Mouse (Mus musculus) embryonic facial prominence, embryonic 14.5 days (tissue): ENCODE data around the gene Gfer. TPM values are rescaled to one million over a fixed set of nuclear protein-coding genes. Genes with fewer than 3 reads are reported as not detected.

Source experiments
- ATAC-seq: fragments of 200-750 bp; cut with Nextera tagmentation; 2 replicates; pipeline ENCODE4 v1.8.0; 2017; ENCODE audit warnings: low read depth, moderate number of reproducible peaks, moderate TSS enrichment
- DNase-seq: peaks from one replicate; pipeline ENCODE4 v3.0.0-alpha.2; 2015; ENCODE audit warnings: low spot score
- H3K27ac ChIP-seq: fragments of 300-500 bp; sonication (generic); replicated peaks from 2 replicates; pipeline ENCODE4 v1.5.1; 2014; ENCODE audit warnings: low read depth, mild to moderate bottlenecking, low read length, moderate library complexity
- H3K27me3 ChIP-seq: fragments of 300-500 bp; sonication (generic); replicated peaks from 2 replicates; pipeline ENCODE4 v1.6.1; 2014; ENCODE audit warnings: low read length; ENCODE audit not compliant: control insufficient read depth, insufficient read depth
- H3K36me3 ChIP-seq: fragments of 300-500 bp; sonication (generic); 2 replicates; pipeline ENCODE4 v1.6.1; 2014; ENCODE audit warnings: low read length, mixed read lengths; ENCODE audit not compliant: control insufficient read depth, insufficient read depth
- H3K4me1 ChIP-seq: fragments of 300-500 bp; sonication (generic); 2 replicates; pipeline ENCODE4 v1.6.1; 2014; ENCODE audit warnings: antibody characterized with exemption, low read length; ENCODE audit not compliant: control insufficient read depth, insufficient read depth
- H3K4me2 ChIP-seq: fragments of 300-500 bp; sonication (generic); 2 replicates; pipeline ENCODE4 v1.6.1; 2014; ENCODE audit warnings: low read depth, mild to moderate bottlenecking, low read length, moderate library complexity, mixed read lengths
- H3K4me3 ChIP-seq: fragments of 300-500 bp; sonication (generic); 2 replicates; pipeline ENCODE4 v1.5.1; 2014; ENCODE audit warnings: low read depth, mild to moderate bottlenecking, low read length
- H3K9ac ChIP-seq: fragments of 300-500 bp; sonication (generic); 2 replicates; pipeline ENCODE4 v1.6.1; 2014; ENCODE audit warnings: low read depth, mild to moderate bottlenecking, low read length, moderate library complexity, mixed read lengths
- H3K9me3 ChIP-seq: fragments of 300-500 bp; sonication (generic); 2 replicates; pipeline ENCODE4 v1.6.1; 2016; ENCODE audit warnings: low read length; ENCODE audit not compliant: control insufficient read depth
- WGBS: fragments of 180-500 bp; shearing (Covaris S2); extraction: QIAGEN DNeasy Blood & Tissue Kit; methylation state at CpG from one replicate; pipeline ENCODE4 v1.1.7; 2014; 5-methylcytosine and 5-hydroxymethylcytosine counted together
- polyA plus RNA-seq: library from polyadenylated mRNA; unstranded; fragments of >200 nt; fragmentation: Nextera tagmentation; extraction: Ambion mirVana; gene quantifications from 2 replicates; pipeline ENCODE4 v1.2.1, GENCODE M21; 2014

Gfer gene
- polyA plus RNA-seq: 40.8 and 41.9 TPM in 2 replicates

- H3K4me1 ChIP-seq: peaks cover 16% of the 10 kb centered on the region
- peak within 1 kb of the TSS; percentile 84 for H3K9ac ChIP-seq
- WGBS: 1% methylated on average over 14 of the region's 76 CpGs
- H3K4me2 ChIP-seq: peak within 1 kb of the TSS; percentile 88
- peak within 1 kb of the TSS; percentile 78 for H3K27ac ChIP-seq
- ATAC-seq (peak; percentile 95), DNase-seq (peak; percentile 92)
- peaks cover 38% of the 10 kb centered on the region for H3K36me3 ChIP-seq
- no peaks in the 10 kb centered on the region for H3K9me3 ChIP-seq
- peak within 1 kb of the TSS; percentile 76 for H3K4me3 ChIP-seq
- H3K27me3 ChIP-seq: no peaks in the 10 kb centered on the region
These were observed at the start of gene Gfer, which contains the start of gene Noxo1 for GRCm38 (mm10) chr17:24696011-24696697. Gene Gfer (minus strand): TSS chr17:24696156. Gene Noxo1 (plus strand): TSS chr17:24696234.

- 76% methylated on average over 3 of the region's 3 CpGs for WGBS
- DNase-seq (no peak), ATAC-seq (no peak)
- no peak overlapping the region for H3K9ac ChIP-seq
- no peak overlapping the region for H3K4me2 ChIP-seq
- peaks cover 8% of the 10 kb centered on the region; the same call in 1 of the 2 replicates for H3K4me1 ChIP-seq
- H3K9me3 ChIP-seq: no peaks in the 10 kb centered on the region
- H3K27me3 ChIP-seq: no peaks in the 10 kb centered on the region
- H3K4me3 ChIP-seq: no peak overlapping the region
- no peak overlapping the region for H3K27ac ChIP-seq
- H3K36me3 ChIP-seq: 0 out of 2 replicates have a peak, but pooled peaks cover 10% of the 10 kb centered on the region
These were observed 48.4 kb upstream of the Gfer start for GRCm38 (mm10) chr17:24744381-24744780.

DNA sequence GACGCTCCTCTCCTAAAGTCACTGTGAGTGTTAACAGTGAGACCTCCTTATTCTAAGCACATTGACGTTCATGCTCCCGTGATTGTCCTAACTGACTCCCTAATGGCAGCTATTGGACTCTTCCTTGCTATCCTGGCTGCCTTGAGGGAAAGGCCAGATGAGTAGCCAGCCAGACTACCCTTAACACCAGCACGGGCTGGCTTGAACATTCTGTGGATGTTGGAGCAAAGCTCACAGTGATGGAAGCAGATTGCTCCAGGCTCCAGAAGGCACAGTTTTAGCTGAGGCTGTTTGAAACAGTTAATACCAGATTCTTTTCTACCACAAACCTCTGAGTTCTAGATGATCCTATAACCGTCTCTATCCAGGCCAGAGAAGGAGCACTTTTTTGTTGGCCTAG, 47.9 kb upstream of the Gfer start:
- 0 out of 2 replicates have a peak, but pooled peaks cover 10% of the 10 kb centered on the region for H3K36me3 ChIP-seq
- ATAC-seq: no peak
- WGBS: 78% methylated on average over 5 of the region's 5 CpGs

DNA sequence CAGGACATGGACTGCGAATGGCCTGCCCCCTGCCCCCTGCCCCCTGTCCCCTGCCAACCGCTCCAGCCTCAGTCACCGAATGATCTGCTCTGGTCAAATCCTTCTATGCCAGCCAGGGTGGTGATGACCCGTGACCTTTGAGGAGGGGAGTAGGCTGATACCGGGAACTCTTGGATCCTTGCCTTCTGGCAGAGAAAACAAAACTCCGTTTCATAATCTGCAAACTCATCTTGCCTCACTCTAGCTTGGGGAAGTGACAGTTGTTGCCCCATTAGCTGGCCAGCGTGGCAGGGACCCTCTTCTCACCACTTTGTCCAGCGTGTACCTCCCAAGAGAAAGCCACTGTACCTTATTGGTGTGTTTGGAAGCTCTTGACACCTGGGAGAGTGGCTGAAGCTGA, 46.4 kb upstream of the Gfer start:
- Histone ChIP-seq H3K4me2 (no peak overlapping the region), H3K27me3 (no peaks in the 10 kb centered on the region), H3K9me3 (no peaks in the 10 kb centered on the region), H3K36me3 (0 out of 2 replicates have a peak, but pooled peaks cover 10% of the 10 kb centered on the region), H3K9ac (no peak overlapping the region), H3K4me3 (no peak overlapping the region), H3K27ac (no peak overlapping the region), H3K4me1 (peaks cover 8% of the 10 kb centered on the region)
- no peak for DNase-seq
- ATAC-seq: no peak
- 80% methylated on average over 8 of the region's 8 CpGs for WGBS

More for the DNA sequence above, 47.9 kb upstream of the Gfer start:
- no peak overlapping the region for H3K27ac ChIP-seq
- H3K9ac ChIP-seq: no peak overlapping the region
- no peak for DNase-seq
- H3K4me1 ChIP-seq: peaks cover 8% of the 10 kb centered on the region; the same call in 1 of the 2 replicates
- no peak overlapping the region for H3K4me2 ChIP-seq
- H3K9me3 ChIP-seq: no peaks in the 10 kb centered on the region
- H3K27me3 ChIP-seq: no peaks in the 10 kb centered on the region
- no peak overlapping the region for H3K4me3 ChIP-seq

GRCm38 (mm10) chr17:24739926-24740325, 44.0 kb upstream of the Gfer start:
- Histone ChIP-seq H3K9me3 (no peaks in the 10 kb centered on the region), H3K27me3 (no peaks in the 10 kb centered on the region), H3K4me2 (no peak overlapping the region), H3K36me3 (0 out of 2 replicates have a peak, but pooled peaks cover 10% of the 10 kb centered on the region), H3K27ac (no peak overlapping the region), H3K4me3 (no peak overlapping the region), H3K9ac (no peak overlapping the region), H3K4me1 (peaks cover 10% of the 10 kb centered on the region)
- DNase-seq (no peak), ATAC-seq (no peak)
- WGBS: 80% methylated on average over 8 of the region's 8 CpGs

DNA sequence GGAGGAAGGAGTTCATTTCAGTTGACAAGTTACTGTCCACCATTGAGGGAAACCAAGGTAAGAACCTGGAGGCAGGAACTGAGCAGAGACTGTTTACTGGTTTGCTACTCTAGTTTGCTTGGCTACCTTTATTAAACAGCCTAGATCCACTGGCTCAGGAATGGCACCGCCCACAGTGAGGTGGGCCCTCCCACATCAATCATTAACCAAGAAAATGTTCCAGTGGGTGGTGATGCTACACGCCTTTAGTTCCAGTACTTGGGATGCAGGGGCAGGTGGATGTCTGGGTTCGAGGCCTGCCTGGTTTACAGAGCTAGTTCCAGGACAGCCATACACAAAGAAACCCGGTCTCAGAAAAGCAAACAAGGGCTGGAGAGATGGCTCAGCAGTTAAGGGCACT, 42.3 kb upstream of the Gfer start:
- no peak for ATAC-seq
- 79% methylated on average over 4 of the region's 4 CpGs for WGBS
- H3K9me3 ChIP-seq: no peaks in the 10 kb centered on the region
- DNase-seq: no peak
- peaks cover 10% of the 10 kb centered on the region for H3K4me1 ChIP-seq
- 0 out of 2 replicates have a peak, but pooled peaks cover 10% of the 10 kb centered on the region for H3K36me3 ChIP-seq
- no peak overlapping the region for H3K27ac ChIP-seq
- no peak overlapping the region for H3K9ac ChIP-seq
- no peaks in the 10 kb centered on the region for H3K27me3 ChIP-seq
- no peak overlapping the region for H3K4me2 ChIP-seq
- no peak overlapping the region for H3K4me3 ChIP-seq

DNA sequence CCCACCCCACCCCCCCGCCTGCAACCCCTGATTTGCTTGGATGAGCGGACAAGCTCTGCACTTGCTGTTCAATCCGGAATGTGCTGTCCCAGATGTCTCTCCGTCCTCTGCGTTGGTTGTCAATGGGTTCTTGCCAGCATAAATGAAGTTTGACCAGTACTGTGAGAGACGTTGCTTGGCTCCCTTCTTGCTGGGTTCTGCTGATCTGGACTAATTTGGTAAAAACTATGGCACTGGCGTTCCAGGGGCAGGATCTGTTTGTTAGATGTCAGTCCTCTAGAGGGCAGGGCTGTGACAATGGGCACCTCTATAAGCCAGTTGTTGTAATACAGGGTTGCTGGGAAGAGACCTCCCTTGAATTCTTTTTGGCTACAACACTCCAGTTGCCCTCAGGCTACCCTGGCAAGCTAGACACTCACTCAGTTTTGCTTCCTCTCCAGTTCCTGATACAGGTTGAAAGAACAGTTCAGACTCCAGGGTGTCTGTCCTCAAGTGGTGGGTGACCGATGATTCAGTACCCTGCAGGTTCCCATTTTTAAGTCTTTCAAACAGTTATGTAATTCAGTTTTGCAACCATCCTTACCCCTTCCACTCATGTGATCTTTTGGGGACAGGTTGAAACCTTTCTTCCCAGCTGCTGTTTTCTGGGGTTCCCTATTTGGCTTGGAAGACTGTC, 41.3 kb upstream of the Gfer start:
- peak overlapping the region; percentile 61 for H3K4me3 ChIP-seq
- no peak overlapping the region for H3K27ac ChIP-seq
- 21% methylated on average over 8 of the region's 8 CpGs for WGBS
- ATAC-seq: no peak
- no peaks in the 10 kb centered on the region for H3K27me3 ChIP-seq
- DNase-seq: no peak
- H3K9ac ChIP-seq: peak overlapping the region; percentile 66
- no peaks in the 10 kb centered on the region for H3K9me3 ChIP-seq
- 0 out of 2 replicates have a peak, but pooled peaks cover 10% of the 10 kb centered on the region for H3K36me3 ChIP-seq
- H3K4me1 ChIP-seq: peaks cover 10% of the 10 kb centered on the region
- H3K4me2 ChIP-seq: peak overlapping the region; percentile 90

GRCm38 (mm10) chr17:24736330-24737051, 40.5 kb upstream of the Gfer start, which contains the start of gene Msrb1:
Gene Msrb1 (plus strand): TSS chr17:24736642.
- ATAC-seq (peak; percentile 97), DNase-seq (peak; percentile 100)
- Histone ChIP-seq H3K9me3 (no peaks in the 10 kb centered on the region), H3K4me2 (peak within 1 kb of the TSS; percentile 90), H3K36me3 (0 out of 2 replicates have a peak, but pooled peaks cover 10% of the 10 kb centered on the region), H3K9ac (peak within 1 kb of the TSS; percentile 66), H3K4me1 (peaks cover 10% of the 10 kb centered on the region), H3K27me3 (no peaks in the 10 kb centered on the region), H3K4me3 (peak within 1 kb of the TSS; percentile 61), H3K27ac (peak within 1 kb of the TSS; percentile 65; the same call in 1 of the 2 replicates)
- WGBS: 2% methylated on average over 27 of the region's 29 CpGs
